ENCODE assay signal across 9 mouse cellular contexts in genomic region chr3:121344951-121345642, GRCm38 (mm10). TPM values are rescaled to one million over a fixed set of nuclear protein-coding genes. Genes with fewer than 3 reads are reported as not detected.
DNase-seq lines count a peak whose midpoint lies in the region; ATAC-seq and TF ChIP-seq lines count a peak whose summit lies in the region.
"Had no signal": no experiment of that assay in that cellular context is flagged by ENCODE, and none has a peak within 500 bp of the region (broad histone marks: within the 10 kb centered on the region; RNA-seq: fewer than 3 reads in every experiment).

No protein-coding gene starts in this region.

- ATAC-seq in heart, embryonic 13.5 days (ENCODE audit: extremely low read depth, insufficient number of reproducible peaks, low FRiP score, low TSS enrichment) = no peak
- ATAC-seq in hematopoietic stem cell, adult 5-6 weeks (replicated peaks in 1 of 2; ENCODE audit: insufficient read depth in 1 of 2, low FRiP score in 2 of 2, low TSS enrichment in 1 of 2, low read depth in 1 of 2, poor library complexity in 2 of 2, severe bottlenecking in 2 of 2) = peak; percentile 68 to 91
- peak; percentile 84 for ATAC-seq in megakaryocyte, adult 5-6 weeks (ENCODE audit: poor library complexity, severe bottlenecking)

- intact Hi-C loops in heart, adult 2 months (cut with DNase I) = no loop called here

- no peak for DNase-seq in heart, adult 2 months
- DNase-seq in CD4-positive, CD25-positive, alpha-beta regulatory T cell, adult 2 months (ENCODE audit: low read depth, low spot score) = peak; percentile 35
- no peak for DNase-seq in urinary bladder, adult 18-20 months (ENCODE audit: low spot score in 2 of 2)
- DNase-seq in left cerebral cortex, adult 9 months (ENCODE audit: low spot score in 2 of 2) = no peak
- no peak for DNase-seq in urinary bladder, postnatal 4 days (ENCODE audit: low spot score in 2 of 2)
- DNase-seq: gastrocnemius, postnatal 36 days had no signal

- no peaks in the 10 kb centered on the region for H3K79me2 ChIP-seq in heart, adult 2 months (replicated peaks; ENCODE audit: control insufficient read depth, insufficient read depth, low read length)

- 0 out of 2 replicates have a peak, but pooled peaks cover 2% of the 10 kb centered on the region for H3K36me3 ChIP-seq in heart, embryonic 13.5 days
- peaks cover 3% of the 10 kb centered on the region; the same call in 1 of the 2 replicates for H3K36me3 ChIP-seq in heart, adult 2 months (ENCODE audit: control insufficient read depth, insufficient read depth, low read length)

- no peak overlapping the region for H3K9ac ChIP-seq in heart, embryonic 13.5 days
- H3K9ac ChIP-seq in heart, adult 2 months (ENCODE audit: low read depth, low read length) = no peak overlapping the region

- TF ChIP-seq CTCF in heart, adult 2 months (IDR thresholded peaks at IDR 0.05) = no peak

- 52% methylated on average over 11 of the region's 11 CpGs for WGBS in heart, embryonic 13.5 days
- 62% methylated on average over 10 of the region's 11 CpGs for WGBS in heart, adult 2 months

- no peak for TF ChIP-seq EP300 in heart, adult 2 months (IDR thresholded peaks at IDR 0.05; ENCODE audit: insufficient read depth, low read depth, low read length)

- no peak overlapping the region for H3K4me3 ChIP-seq in heart, embryonic 13.5 days
- no peak overlapping the region for H3K4me3 ChIP-seq in heart, adult 2 months

- TF ChIP-seq POLR2A in heart, adult 2 months (IDR thresholded peaks at IDR 0.05; ENCODE audit: insufficient read depth, low read depth, low read length) = no peak

- no peaks in the 10 kb centered on the region for H3K9me3 ChIP-seq in heart, embryonic 13.5 days

- no peaks in the 10 kb centered on the region for H3K27me3 ChIP-seq in heart, embryonic 13.5 days (replicated peaks)
- no peaks in the 10 kb centered on the region for H3K27me3 ChIP-seq in heart, adult 2 months (ENCODE audit: control insufficient read depth, insufficient read depth, low read length)

- peak overlapping the region; percentile 48 for H3K27ac ChIP-seq in heart, embryonic 13.5 days (replicated peaks)
- H3K27ac ChIP-seq in heart, adult 2 months = no peak overlapping the region

- peaks cover 34% of the 10 kb centered on the region for H3K4me1 ChIP-seq in heart, embryonic 13.5 days
- peaks cover 13% of the 10 kb centered on the region for H3K4me1 ChIP-seq in heart, adult 2 months (ENCODE audit: control insufficient read depth, insufficient read depth, low read length)

- H3K4me2 ChIP-seq in heart, embryonic 13.5 days = no peak overlapping the region

RNA-seq across cellular contexts. Expression of gene Alg14, which starts 53.5 kb away (rescaled TPM):
- 37.2 and 41.9 TPM in 2 replicates for polyA plus RNA-seq in heart, embryonic 13.5 days (2015; fragmentation: Nextera tagmentation; extraction: Ambion mirVana)
- total RNA-seq in heart, adult 2 months (2021) = 10 to 100 TPM in 1 of 2 experiments, 1 to 10 TPM in 1; 9.1 to 10.4 TPM
- 12.5 and 19.9 TPM in 2 replicates for polyA plus RNA-seq in heart, adult 2 months (2012; rRNA removed)
- 17.7 and 24.4 TPM in 2 replicates for total RNA-seq in hematopoietic stem cell, adult 5-6 weeks (2017)
- 21.9 and 26.9 TPM in 2 replicates for total RNA-seq in megakaryocyte, adult 5-6 weeks (2015)
- 7.8 and 18.7 TPM in 2 replicates for total RNA-seq in megakaryocyte, adult 5-6 weeks (2017)
